Mouse (Mus musculus) lung, adult 2 months (tissue): Measurements from ENCODE around the gene Rai1.

ENCODE experiments used
- CTCF ChIP-seq: fragments of 200-500 bp; IDR thresholded peaks from 2 replicates; pipeline ENCODE4 v1.5.1; 2011; ENCODE audit warnings: mild to moderate bottlenecking, low read length, control low read depth; ENCODE audit not compliant: insufficient read depth
- POLR2A ChIP-seq: fragments of 200-500 bp; IDR thresholded peaks from 2 replicates; pipeline ENCODE4 v1.6.1; 2011; ENCODE audit warnings: low read depth, mild to moderate bottlenecking, control low read depth, low read length, borderline replicate concordance; ENCODE audit errors: extremely low read depth

DNA sequence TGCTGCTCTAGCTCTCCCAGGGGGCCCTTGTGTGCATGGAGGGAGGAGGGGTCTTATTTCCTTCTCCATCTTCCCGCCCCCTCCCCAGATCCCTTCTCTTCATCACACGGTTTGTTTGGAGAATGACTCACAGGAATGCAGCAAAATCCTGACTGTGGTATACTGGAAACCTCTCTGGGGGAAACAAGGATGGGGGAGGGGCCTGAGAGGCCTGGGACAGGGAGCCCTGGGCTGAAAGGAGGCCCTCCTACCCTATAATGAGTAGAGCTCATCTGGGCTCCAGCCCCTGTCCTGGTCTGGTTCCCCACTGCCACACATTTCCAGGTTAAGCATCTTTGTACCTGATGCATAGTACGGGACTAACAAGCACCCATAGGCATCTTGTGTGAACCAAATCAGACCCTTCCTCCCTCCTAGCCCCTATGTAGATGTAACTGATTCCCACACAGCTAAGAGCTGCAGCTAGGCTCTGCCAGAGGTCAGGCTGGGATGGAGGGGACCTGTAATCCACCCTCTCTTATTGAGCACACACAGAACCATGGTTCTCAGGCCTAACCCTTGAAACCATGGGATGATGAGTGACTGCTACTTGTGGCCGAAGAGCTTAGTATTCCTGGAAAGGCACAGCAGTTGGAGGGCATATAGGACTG is 23.2 kb downstream of the Rai1 start:
- TF ChIP-seq CTCF: no peak
- TF ChIP-seq POLR2A: no peak
